Comparison of ENCODE assay signal across 8 mouse cellular contexts in genomic region chr6:36691497-36691896, GRCm38 (mm10).
DNase-seq lines count a peak whose midpoint lies in the region; ATAC-seq and TF ChIP-seq lines count a peak whose summit lies in the region.

No protein-coding gene starts in this region.

- no peak overlapping the region for H3K4me3 ChIP-seq in heart, embryonic 16.5 days (ENCODE audit: low read length)
- no peak overlapping the region for H3K4me3 ChIP-seq in kidney, postnatal 0 days (replicated peaks; ENCODE audit: low read depth, low read length)
- H3K4me3 ChIP-seq in limb, embryonic 13.5 days, result no peak overlapping the region
- H3K4me3 ChIP-seq in neural tube, embryonic 14.5 days (ENCODE audit: low read depth, low read length), result no peak overlapping the region

- no peak overlapping the region for H3K9ac ChIP-seq in heart, embryonic 16.5 days (ENCODE audit: low read length)
- no peak overlapping the region for H3K9ac ChIP-seq in kidney, postnatal 0 days (ENCODE audit: low read depth, low read length)
- no peak overlapping the region for H3K9ac ChIP-seq in limb, embryonic 13.5 days
- H3K9ac ChIP-seq in neural tube, embryonic 14.5 days (replicated peaks; ENCODE audit: low read depth, low read length), result no peak overlapping the region

- H3K27ac ChIP-seq in heart, embryonic 16.5 days (ENCODE audit: low read length), result no peak overlapping the region
- H3K27ac ChIP-seq in kidney, postnatal 0 days, result no peak overlapping the region
- no peak overlapping the region for H3K27ac ChIP-seq in limb, embryonic 13.5 days
- H3K27ac ChIP-seq in neural tube, embryonic 14.5 days (ENCODE audit: low read depth, low read length), result no peak overlapping the region

- H3K4me2 ChIP-seq in heart, embryonic 16.5 days (ENCODE audit: low read depth, low read length), result no peak overlapping the region
- H3K4me2 ChIP-seq in kidney, postnatal 0 days (ENCODE audit: low read length), result no peak overlapping the region
- H3K4me2 ChIP-seq in limb, embryonic 13.5 days (replicated peaks), result no peak overlapping the region
- no peak overlapping the region for H3K4me2 ChIP-seq in neural tube, embryonic 14.5 days (ENCODE audit: low read depth, low read length)

- no peaks in the 10 kb centered on the region for H3K4me1 ChIP-seq in heart, embryonic 16.5 days (ENCODE audit: control insufficient read depth, insufficient read depth, low read length)
- H3K4me1 ChIP-seq in kidney, postnatal 0 days (replicated peaks; ENCODE audit: insufficient read depth, low read length), result 0 out of 2 replicates have a peak, but pooled peaks cover 4% of the 10 kb centered on the region
- 0 out of 2 replicates have a peak, but pooled peaks cover 3% of the 10 kb centered on the region for H3K4me1 ChIP-seq in limb, embryonic 13.5 days
- H3K4me1 ChIP-seq in neural tube, embryonic 14.5 days (ENCODE audit: control insufficient read depth, insufficient read depth, low read length), result no peaks in the 10 kb centered on the region

- H3K36me3 ChIP-seq in heart, embryonic 16.5 days (ENCODE audit: control insufficient read depth, insufficient read depth), result no peaks in the 10 kb centered on the region
- H3K36me3 ChIP-seq in kidney, postnatal 0 days (ENCODE audit: insufficient read depth, low read length), result no peaks in the 10 kb centered on the region
- no peaks in the 10 kb centered on the region for H3K36me3 ChIP-seq in limb, embryonic 13.5 days
- H3K36me3 ChIP-seq in neural tube, embryonic 14.5 days (ENCODE audit: control insufficient read depth, insufficient read depth, low read length), result no peaks in the 10 kb centered on the region

- peak; percentile 29 for DNase-seq in urinary bladder, postnatal 14 days (ENCODE audit: low spot score)
- DNase-seq in urinary bladder, adult 18-20 months (ENCODE audit: low spot score in 2 of 2), result no peak
- peak; percentile 49 for DNase-seq in embryo, embryonic 9.5 days (ENCODE audit: extremely low spot score)
- DNase-seq in kidney, postnatal 0 days (ENCODE audit: low spot score), result peak; percentile 90

- WGBS in heart, embryonic 16.5 days, result 21% methylated on average over 1 of the region's 1 CpGs
- WGBS in kidney, postnatal 0 days, result 11% methylated on average over 1 of the region's 1 CpGs
- WGBS in limb, embryonic 13.5 days, result 0% methylated on average over 1 of the region's 1 CpGs
- WGBS in neural tube, embryonic 14.5 days, result 11% methylated on average over 1 of the region's 1 CpGs

- H3K9me3 ChIP-seq in heart, embryonic 16.5 days (replicated peaks; ENCODE audit: control insufficient read depth, low read length), result no peaks in the 10 kb centered on the region
- no peaks in the 10 kb centered on the region for H3K9me3 ChIP-seq in kidney, postnatal 0 days (replicated peaks; ENCODE audit: low read length)
- no peaks in the 10 kb centered on the region for H3K9me3 ChIP-seq in limb, embryonic 13.5 days
- no peaks in the 10 kb centered on the region for H3K9me3 ChIP-seq in neural tube, embryonic 14.5 days (ENCODE audit: control insufficient read depth, low read length)

- H3K27me3 ChIP-seq in heart, embryonic 16.5 days (ENCODE audit: control insufficient read depth, insufficient read depth, low read length), result no peaks in the 10 kb centered on the region
- no peaks in the 10 kb centered on the region for H3K27me3 ChIP-seq in kidney, postnatal 0 days (ENCODE audit: insufficient read depth, low read length)
- H3K27me3 ChIP-seq in limb, embryonic 13.5 days, result no peaks in the 10 kb centered on the region
- H3K27me3 ChIP-seq in neural tube, embryonic 14.5 days (ENCODE audit: control insufficient read depth, insufficient read depth, low read length), result no peaks in the 10 kb centered on the region

- ATAC-seq in heart, embryonic 16.5 days (replicated peaks; ENCODE audit: extremely low read depth, insufficient read depth, low FRiP score), result peak; percentile 63; the same call in 1 of the 2 replicates
- ATAC-seq in kidney, postnatal 0 days (replicated peaks; ENCODE audit: low FRiP score, low read depth), result peak; percentile 86
- peak; percentile 90 for ATAC-seq in limb, embryonic 13.5 days (ENCODE audit: low FRiP score, low read depth)
- ATAC-seq in neural tube, embryonic 14.5 days (ENCODE audit: low read depth), result peak; percentile 91
- no peak for ATAC-seq in erythroid progenitor cell, adult 5-6 weeks (replicated peaks; ENCODE audit: low FRiP score, poor library complexity, severe bottlenecking)

- peak; percentile 93 for TF ChIP-seq CTCF in kidney, postnatal 0 days (IDR thresholded peaks at IDR 0.05; ENCODE audit: low read depth)

Comparison
In these comparisons a context has a peak if more than half of its experiments do, and no peak if none do; other contexts are left out.
1. DNase-seq: peak in urinary bladder, postnatal 14 days (single experiment), embryo, embryonic 9.5 days (single experiment) and kidney, postnatal 0 days (single experiment); none in urinary bladder, adult 18-20 months (0 of 2).